Mouse (Mus musculus) neural tube, embryonic 12.5 days (tissue): ENCODE measurements around the gene Cavin1. TPM values are rescaled to one million over a fixed set of nuclear protein-coding genes. Genes with fewer than 3 reads are reported as not detected.
A peak's percentile ranks its signal among the peaks of the same experiment; 100 is the strongest.

Experiments used
- ATAC-seq: fragments of 200-750 bp; cut with Nextera tagmentation; 2 replicates; pipeline ENCODE4 v1.8.0; 2017; ENCODE audit warnings: low read depth, mild to moderate bottlenecking, moderate TSS enrichment, moderate library complexity; ENCODE audit not compliant: low FRiP score
- H3K27ac ChIP-seq: fragments of 300-500 bp; sonication (generic); 2 replicates; pipeline ENCODE4 v1.5.1; 2016
- H3K27me3 ChIP-seq: fragments of 300-500 bp; sonication (generic); replicated peaks from 2 replicates; pipeline ENCODE4 v1.6.1; 2016; ENCODE audit warnings: mild to moderate bottlenecking
- H3K36me3 ChIP-seq: fragments of 300-500 bp; sonication (generic); 2 replicates; pipeline ENCODE4 v1.6.1; 2016; ENCODE audit warnings: mild to moderate bottlenecking
- H3K4me1 ChIP-seq: fragments of 300-500 bp; sonication (generic); 2 replicates; pipeline ENCODE4 v1.6.1; 2016
- H3K4me2 ChIP-seq: fragments of 300-500 bp; sonication (generic); replicated peaks from 2 replicates; pipeline ENCODE4 v1.6.1; 2016; ENCODE audit warnings: mild to moderate bottlenecking
- H3K4me3 ChIP-seq: fragments of 300-500 bp; sonication (generic); 2 replicates; pipeline ENCODE4 v1.5.1; 2016
- H3K9ac ChIP-seq: fragments of 300-500 bp; sonication (generic); 2 replicates; pipeline ENCODE4 v1.6.1; 2016; ENCODE audit warnings: mild to moderate bottlenecking
- H3K9me3 ChIP-seq: fragments of 300-500 bp; sonication (generic); 2 replicates; pipeline ENCODE4 v1.6.1; 2016; ENCODE audit warnings: mild to moderate bottlenecking
- WGBS: fragments of 180-500 bp; shearing (Covaris S2); methylation state at CpG from one replicate; pipeline ENCODE4 v1.1.7; 2016; 5-methylcytosine and 5-hydroxymethylcytosine counted together
- polyA plus RNA-seq: library from polyadenylated mRNA; unstranded; fragments of >200 nt; fragmentation: Nextera tagmentation; extraction: Ambion mirVana; gene quantifications from 2 replicates; pipeline ENCODE4 v1.2.1, GENCODE M21; 2016

Cavin1 gene
- polyA plus RNA-seq, 1 experiment from 2014 or later: 35.0 TPM

- Histone ChIP-seq H3K36me3 (no peaks in the 10 kb centered on the region), H3K27ac (no peak overlapping the region), H3K4me1 (no peaks in the 10 kb centered on the region), H3K9me3 (no peaks in the 10 kb centered on the region), H3K9ac (no peak overlapping the region), H3K27me3 (no peaks in the 10 kb centered on the region), H3K4me2 (no peak overlapping the region), H3K4me3 (no peak overlapping the region)
- 79% methylated on average over 5 of the region's 5 CpGs for WGBS
- ATAC-seq: no peak
These were observed 24.0 kb upstream of the Cavin1 start for GRCm38 (mm10) chr11:100994655-100995054.

GRCm38 (mm10) chr11:100994233-100994632 lies 23.5 kb upstream of the Cavin1 start:
- 64% methylated on average over 9 of the region's 9 CpGs for WGBS
- H3K27me3 ChIP-seq: no peaks in the 10 kb centered on the region
- no peak for ATAC-seq
- H3K4me1 ChIP-seq: no peaks in the 10 kb centered on the region
- H3K27ac ChIP-seq: no peak overlapping the region
- H3K9me3 ChIP-seq: no peaks in the 10 kb centered on the region
- H3K36me3 ChIP-seq: no peaks in the 10 kb centered on the region
- no peak overlapping the region for H3K9ac ChIP-seq
- H3K4me2 ChIP-seq: no peak overlapping the region
- H3K4me3 ChIP-seq: no peak overlapping the region

- no peak overlapping the region for H3K4me3 ChIP-seq
- no peaks in the 10 kb centered on the region for H3K36me3 ChIP-seq
- H3K9ac ChIP-seq: no peak overlapping the region
- no peaks in the 10 kb centered on the region for H3K27me3 ChIP-seq
- WGBS: 73% methylated on average over 2 of the region's 2 CpGs
- H3K27ac ChIP-seq: no peak overlapping the region
- no peaks in the 10 kb centered on the region for H3K4me1 ChIP-seq
- ATAC-seq: no peak
- no peak overlapping the region for H3K4me2 ChIP-seq
- H3K9me3 ChIP-seq: no peaks in the 10 kb centered on the region
These were observed 22.8 kb upstream of the Cavin1 start for GRCm38 (mm10) chr11:100993437-100993836.

- no peaks in the 10 kb centered on the region for H3K9me3 ChIP-seq
- H3K4me2 ChIP-seq: no peak overlapping the region
- H3K4me1 ChIP-seq: no peaks in the 10 kb centered on the region
- 31% methylated on average over 6 of the region's 6 CpGs for WGBS
- no peaks in the 10 kb centered on the region for H3K27me3 ChIP-seq
- ATAC-seq: no peak
- H3K27ac ChIP-seq: no peak overlapping the region
- no peaks in the 10 kb centered on the region for H3K36me3 ChIP-seq
- H3K4me3 ChIP-seq: no peak overlapping the region
- no peak overlapping the region for H3K9ac ChIP-seq
These were observed 20.4 kb upstream of the Cavin1 start for GRCm38 (mm10) chr11:100991027-100991534.

GRCm38 (mm10) chr11:100989666-100990065 lies 19.0 kb upstream of the Cavin1 start:
- H3K4me3 ChIP-seq: no peak overlapping the region
- H3K4me1 ChIP-seq: no peaks in the 10 kb centered on the region
- 66% methylated on average over 2 of the region's 2 CpGs for WGBS
- no peak overlapping the region for H3K4me2 ChIP-seq
- H3K9me3 ChIP-seq: no peaks in the 10 kb centered on the region
- no peak overlapping the region for H3K9ac ChIP-seq
- no peaks in the 10 kb centered on the region for H3K36me3 ChIP-seq
- H3K27me3 ChIP-seq: no peaks in the 10 kb centered on the region
- H3K27ac ChIP-seq: no peak overlapping the region
- no peak for ATAC-seq

GRCm38 (mm10) chr11:100988674-100989073 lies 18.0 kb upstream of the Cavin1 start:
- WGBS: 86% methylated on average over 3 of the region's 3 CpGs
- ATAC-seq: no peak
- H3K4me3 ChIP-seq: no peak overlapping the region

GRCm38 (mm10) chr11:100985607-100986006 lies 14.9 kb upstream of the Cavin1 start:
- Histone ChIP-seq H3K9me3 (no peaks in the 10 kb centered on the region), H3K4me3 (no peak overlapping the region), H3K4me1 (no peaks in the 10 kb centered on the region; the same call in 1 of the 2 replicates), H3K9ac (no peak overlapping the region), H3K4me2 (no peak overlapping the region), H3K27me3 (peaks cover 15% of the 10 kb centered on the region; the same call in 1 of the 2 replicates), H3K36me3 (no peaks in the 10 kb centered on the region), H3K27ac (no peak overlapping the region)
- 50% methylated on average over 3 of the region's 3 CpGs for WGBS
- ATAC-seq: no peak

More at GRCm38 (mm10) chr11:100988674-100989073, 18.0 kb upstream of the Cavin1 start:
- no peaks in the 10 kb centered on the region for H3K36me3 ChIP-seq
- H3K27ac ChIP-seq: no peak overlapping the region
- no peaks in the 10 kb centered on the region for H3K9me3 ChIP-seq
- no peak overlapping the region for H3K4me2 ChIP-seq
- no peak overlapping the region for H3K9ac ChIP-seq
- H3K27me3 ChIP-seq: no peaks in the 10 kb centered on the region
- H3K4me1 ChIP-seq: no peaks in the 10 kb centered on the region

GRCm38 (mm10) chr11:100983778-100984131 lies 13.1 kb upstream of the Cavin1 start:
- H3K27me3 ChIP-seq: peaks cover 15% of the 10 kb centered on the region; the same call in 1 of the 2 replicates
- WGBS: 79% methylated on average over 7 of the region's 7 CpGs
- no peaks in the 10 kb centered on the region for H3K9me3 ChIP-seq
- H3K36me3 ChIP-seq: no peaks in the 10 kb centered on the region
- H3K27ac ChIP-seq: no peak overlapping the region
- H3K4me3 ChIP-seq: no peak overlapping the region
- no peaks in the 10 kb centered on the region; the same call in 1 of the 2 replicates for H3K4me1 ChIP-seq
- ATAC-seq: no peak
- no peak overlapping the region for H3K4me2 ChIP-seq
- H3K9ac ChIP-seq: no peak overlapping the region

- H3K9me3 ChIP-seq: no peaks in the 10 kb centered on the region
- no peak overlapping the region for H3K27ac ChIP-seq
- H3K27me3 ChIP-seq: peaks cover 15% of the 10 kb centered on the region; the same call in 1 of the 2 replicates
- WGBS: 5% methylated on average over 20 of the region's 20 CpGs
- ATAC-seq: no peak
- no peak overlapping the region for H3K4me3 ChIP-seq
- H3K4me2 ChIP-seq: peak overlapping the region; percentile 54
- H3K36me3 ChIP-seq: no peaks in the 10 kb centered on the region
- 0 out of 2 replicates have a peak overlapping the region, but pooled peaks have one; percentile 6 for H3K9ac ChIP-seq
- no peaks in the 10 kb centered on the region; the same call in 1 of the 2 replicates for H3K4me1 ChIP-seq
These were observed 12.6 kb upstream of the Cavin1 start for GRCm38 (mm10) chr11:100983125-100983777.

GRCm38 (mm10) chr11:100982087-100982486 lies 11.4 kb upstream of the Cavin1 start:
- no peak overlapping the region for H3K4me3 ChIP-seq
- no peaks in the 10 kb centered on the region; the same call in 1 of the 2 replicates for H3K4me1 ChIP-seq
- WGBS: 12% methylated on average over 8 of the region's 8 CpGs
- H3K36me3 ChIP-seq: no peaks in the 10 kb centered on the region
- no peak for ATAC-seq
- no peak overlapping the region for H3K9ac ChIP-seq
- no peak overlapping the region for H3K4me2 ChIP-seq
- no peaks in the 10 kb centered on the region for H3K9me3 ChIP-seq
- H3K27ac ChIP-seq: no peak overlapping the region
- H3K27me3 ChIP-seq: peaks cover 15% of the 10 kb centered on the region; the same call in 1 of the 2 replicates

- Histone ChIP-seq H3K27me3 (peaks cover 15% of the 10 kb centered on the region; the same call in 1 of the 2 replicates), H3K9me3 (no peaks in the 10 kb centered on the region), H3K36me3 (no peaks in the 10 kb centered on the region), H3K4me1 (no peaks in the 10 kb centered on the region; the same call in 1 of the 2 replicates), H3K4me2 (no peak overlapping the region), H3K27ac (no peak overlapping the region), H3K4me3 (no peak overlapping the region), H3K9ac (no peak overlapping the region)
- 66% methylated on average over 3 of the region's 3 CpGs for WGBS
- no peak for ATAC-seq
These were observed 10.5 kb upstream of the Cavin1 start for GRCm38 (mm10) chr11:100981236-100981635.

- 69% methylated on average over 1 of the region's 1 CpGs for WGBS
These were observed 9.8 kb upstream of the Cavin1 start for GRCm38 (mm10) chr11:100980438-100980837.

More at GRCm38 (mm10) chr11:100980438-100980837, 9.8 kb upstream of the Cavin1 start:
- Histone ChIP-seq H3K9me3 (no peaks in the 10 kb centered on the region), H3K4me2 (no peak overlapping the region), H3K27me3 (peaks cover 15% of the 10 kb centered on the region; the same call in 1 of the 2 replicates), H3K36me3 (no peaks in the 10 kb centered on the region), H3K9ac (no peak overlapping the region), H3K27ac (no peak overlapping the region), H3K4me1 (no peaks in the 10 kb centered on the region; the same call in 1 of the 2 replicates), H3K4me3 (no peak overlapping the region)
- no peak for ATAC-seq
